Mouse (Mus musculus) intestine, postnatal 0 days (tissue): ENCODE data around the gene Cdc42se2. TPM values are rescaled to one million over a fixed set of nuclear protein-coding genes. Genes with fewer than 3 reads are reported as not detected.

Experiments
- ATAC-seq: fragments of 200-750 bp; cut with Nextera tagmentation; 2 replicates; pipeline ENCODE4 v1.8.0; 2017; ENCODE audit warnings: mild to moderate bottlenecking, moderate TSS enrichment, moderate library complexity
- H3K27ac ChIP-seq: fragments of 300-500 bp; sonication (generic); 2 replicates; pipeline ENCODE4 v1.5.1; 2014; ENCODE audit warnings: mild to moderate bottlenecking, low read depth, low read length, moderate library complexity
- H3K27me3 ChIP-seq: fragments of 300-500 bp; sonication (generic); replicated peaks from 2 replicates; pipeline ENCODE4 v1.6.1; 2014; ENCODE audit warnings: low read length, mixed read lengths; ENCODE audit not compliant: control insufficient read depth, insufficient read depth
- H3K36me3 ChIP-seq: fragments of 300-500 bp; sonication (generic); 2 replicates; pipeline ENCODE4 v1.6.1; 2014; ENCODE audit warnings: mild to moderate bottlenecking, moderate library complexity; ENCODE audit not compliant: control insufficient read depth, insufficient read depth
- H3K4me1 ChIP-seq: fragments of 300-500 bp; sonication (generic); replicated peaks from 2 replicates; pipeline ENCODE4 v1.6.1; 2014; ENCODE audit warnings: antibody characterized with exemption, low read length, mixed read lengths; ENCODE audit not compliant: control insufficient read depth, insufficient read depth
- H3K4me2 ChIP-seq: fragments of 300-500 bp; sonication (generic); replicated peaks from 2 replicates; pipeline ENCODE4 v1.6.1; 2014; ENCODE audit warnings: low read depth, mild to moderate bottlenecking, moderate library complexity
- H3K4me3 ChIP-seq: fragments of 300-500 bp; sonication (generic); 2 replicates; pipeline ENCODE4 v1.5.1; 2014; ENCODE audit warnings: low read depth, low read length
- H3K9ac ChIP-seq: fragments of 300-500 bp; sonication (generic); 2 replicates; pipeline ENCODE4 v1.6.1; 2014; ENCODE audit warnings: mild to moderate bottlenecking, low read depth, low read length
- H3K9me3 ChIP-seq: fragments of 300-500 bp; sonication (generic); 2 replicates; pipeline ENCODE4 v1.6.1; 2016; ENCODE audit warnings: mixed run types; ENCODE audit not compliant: control insufficient read depth
- CTCF ChIP-seq: sonication (generic); IDR thresholded peaks from 2 replicates; pipeline ENCODE4 v1.5.1; 2016; ENCODE audit warnings: low read depth, mild to moderate bottlenecking, control low read depth, antibody characterized with exemption, moderate library complexity
- WGBS: fragments of 180-500 bp; shearing (Covaris S2); extraction: QIAGEN DNeasy Blood & Tissue Kit; methylation state at CpG from one replicate; pipeline ENCODE4 v1.1.7; 2014; 5-methylcytosine and 5-hydroxymethylcytosine counted together
- polyA plus RNA-seq: library from polyadenylated mRNA; unstranded; fragments of >200 nt; fragmentation: Nextera tagmentation; extraction: Ambion mirVana; gene quantifications from 2 replicates; pipeline ENCODE4 v1.2.1, GENCODE M21; 2015

Cdc42se2 gene
- polyA plus RNA-seq, 1 experiment from 2014 or later: 58.8 TPM

DNA sequence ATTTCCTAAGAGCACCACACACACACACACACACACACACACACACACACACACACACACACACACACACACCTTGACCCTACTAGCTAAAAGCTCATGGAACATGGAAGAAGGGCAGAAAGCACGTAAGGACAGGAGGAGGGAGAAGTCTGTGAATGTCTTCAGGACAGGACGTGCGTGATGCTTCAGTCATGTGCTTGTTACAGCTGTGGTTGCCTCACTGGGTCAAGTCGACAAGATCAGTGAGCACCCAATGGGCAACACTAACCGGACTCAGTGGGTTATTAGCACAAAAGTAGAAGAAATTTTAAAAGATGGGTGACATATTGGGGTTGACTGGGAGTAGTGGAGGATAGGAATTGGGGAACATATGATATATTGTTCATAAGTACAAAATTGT is 17.6 kb downstream of the Cdc42se2 start:
- no peak overlapping the region for H3K4me3 ChIP-seq
- no peaks in the 10 kb centered on the region for H3K9me3 ChIP-seq
- TF ChIP-seq CTCF: no peak
- ATAC-seq: no peak
- no peaks in the 10 kb centered on the region for H3K27me3 ChIP-seq
- no peaks in the 10 kb centered on the region for H3K4me1 ChIP-seq
- H3K9ac ChIP-seq: no peak overlapping the region
- no peak overlapping the region for H3K4me2 ChIP-seq
- 82% methylated on average over 5 of the region's 5 CpGs for WGBS
- no peak overlapping the region for H3K27ac ChIP-seq
- no peaks in the 10 kb centered on the region for H3K36me3 ChIP-seq

DNA sequence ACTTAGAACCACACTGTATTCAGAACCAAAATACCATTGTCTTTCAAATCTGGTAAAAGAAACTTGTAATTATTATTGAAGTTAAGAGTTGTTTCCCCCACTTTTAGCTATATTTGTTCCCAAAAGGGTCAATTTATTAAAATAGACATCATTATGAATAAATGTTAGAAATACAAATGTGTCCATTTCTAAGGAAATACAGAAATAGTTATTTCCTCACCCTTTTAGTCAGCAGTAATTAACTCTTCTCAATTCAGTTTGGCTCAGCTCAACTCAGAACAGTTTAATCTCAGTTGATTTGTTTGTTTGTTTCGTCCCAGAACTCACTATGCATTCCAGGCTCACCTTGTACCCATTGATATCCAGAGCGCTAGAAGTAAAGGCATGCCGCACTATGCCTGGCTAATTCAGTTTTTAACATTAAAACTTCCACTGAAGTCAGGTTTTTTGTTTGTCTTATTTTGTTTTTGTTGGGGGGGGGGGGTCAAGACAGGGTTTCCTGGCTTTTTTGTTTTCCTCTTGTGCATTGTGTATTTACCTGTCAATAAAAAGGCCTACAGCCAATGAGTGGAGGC is 19.3 kb downstream of the Cdc42se2 start:
- Histone ChIP-seq H3K4me1 (no peaks in the 10 kb centered on the region; the same call in 1 of the 2 replicates), H3K4me3 (no peak overlapping the region), H3K27me3 (no peaks in the 10 kb centered on the region), H3K4me2 (no peak overlapping the region), H3K9ac (no peak overlapping the region), H3K9me3 (no peaks in the 10 kb centered on the region), H3K27ac (no peak overlapping the region), H3K36me3 (no peaks in the 10 kb centered on the region)
- TF ChIP-seq CTCF: no peak
- 92% methylated on average over 3 of the region's 3 CpGs for WGBS
- no peak for ATAC-seq

DNA sequence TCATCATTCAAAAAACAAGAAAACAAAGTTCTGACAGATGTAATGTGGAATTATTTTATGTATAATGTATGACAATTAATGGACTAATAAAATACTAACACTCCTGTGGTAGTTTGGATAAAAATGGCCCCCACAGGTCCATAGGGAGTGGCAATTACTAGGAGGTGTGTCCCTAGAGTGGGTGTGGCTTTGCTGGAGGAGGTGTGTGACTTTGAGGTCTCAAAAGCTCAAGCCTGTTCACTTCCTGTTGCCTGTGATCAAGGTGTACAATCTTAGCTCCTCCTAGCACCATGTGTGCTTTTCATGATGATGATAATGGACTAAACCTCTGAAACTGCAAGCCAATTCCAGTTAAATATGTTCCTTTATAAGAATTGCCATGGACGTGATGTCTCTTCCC is 22.7 kb downstream of the Cdc42se2 start:
- WGBS: 90% methylated on average over 1 of the region's 1 CpGs
- H3K4me2 ChIP-seq: no peak overlapping the region
- H3K4me1 ChIP-seq: no peaks in the 10 kb centered on the region; the same call in 1 of the 2 replicates
- TF ChIP-seq CTCF: no peak
- no peak overlapping the region for H3K4me3 ChIP-seq
- H3K27me3 ChIP-seq: no peaks in the 10 kb centered on the region
- H3K9ac ChIP-seq: no peak overlapping the region
- ATAC-seq: no peak
- no peak overlapping the region for H3K27ac ChIP-seq
- H3K36me3 ChIP-seq: no peaks in the 10 kb centered on the region
- no peaks in the 10 kb centered on the region for H3K9me3 ChIP-seq

DNA sequence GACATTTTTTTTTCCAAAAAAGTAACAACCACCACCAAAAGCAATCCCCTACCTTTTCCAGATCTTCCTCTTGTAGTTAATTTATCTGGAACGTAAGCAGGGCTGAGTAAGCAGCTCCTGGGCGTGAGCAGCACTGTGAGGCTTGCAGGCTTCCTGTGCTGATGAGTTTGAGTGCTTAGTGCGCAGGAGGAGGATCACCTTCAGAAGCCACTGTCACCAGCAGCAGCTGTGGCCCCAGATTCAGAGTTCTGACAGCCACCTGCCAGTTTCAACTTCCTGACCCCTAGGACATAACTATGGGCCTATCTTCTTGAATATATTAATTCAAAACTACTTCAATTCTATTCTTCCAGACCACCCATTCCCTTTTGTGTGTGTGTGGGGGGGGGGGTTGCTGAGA is 23.4 kb downstream of the Cdc42se2 start:
- Histone ChIP-seq H3K4me2 (no peak overlapping the region), H3K9me3 (no peaks in the 10 kb centered on the region), H3K27ac (no peak overlapping the region), H3K9ac (no peak overlapping the region), H3K4me1 (no peaks in the 10 kb centered on the region; the same call in 1 of the 2 replicates), H3K36me3 (no peaks in the 10 kb centered on the region), H3K27me3 (no peaks in the 10 kb centered on the region), H3K4me3 (no peak overlapping the region)
- no peak for TF ChIP-seq CTCF
- no peak for ATAC-seq
- WGBS: 73% methylated on average over 3 of the region's 3 CpGs

DNA sequence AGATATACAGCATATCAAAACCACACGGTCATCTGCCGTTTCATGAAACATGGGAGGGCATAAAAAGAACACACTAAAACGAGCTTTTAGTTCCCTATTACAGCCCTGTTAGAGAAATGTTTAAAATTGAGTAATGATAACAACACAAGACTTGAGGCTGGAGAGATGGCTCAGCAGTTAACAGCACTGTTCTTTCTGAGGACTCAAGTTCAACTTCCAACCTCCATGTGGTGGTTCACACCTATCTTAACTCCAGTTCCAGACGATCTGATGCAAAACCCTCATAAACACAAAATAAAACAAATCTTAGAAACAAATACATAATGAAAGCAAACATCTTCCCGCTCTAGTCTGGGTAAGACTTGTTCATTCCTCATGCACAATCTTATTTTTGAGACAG is 24.7 kb downstream of the Cdc42se2 start:
- 79% methylated on average over 5 of the region's 5 CpGs for WGBS
- Histone ChIP-seq H3K27ac (no peak overlapping the region), H3K9me3 (no peaks in the 10 kb centered on the region), H3K4me2 (no peak overlapping the region), H3K4me1 (no peaks in the 10 kb centered on the region; the same call in 1 of the 2 replicates), H3K27me3 (no peaks in the 10 kb centered on the region), H3K36me3 (no peaks in the 10 kb centered on the region), H3K4me3 (no peak overlapping the region), H3K9ac (no peak overlapping the region)
- TF ChIP-seq CTCF: no peak
- no peak for ATAC-seq

DNA sequence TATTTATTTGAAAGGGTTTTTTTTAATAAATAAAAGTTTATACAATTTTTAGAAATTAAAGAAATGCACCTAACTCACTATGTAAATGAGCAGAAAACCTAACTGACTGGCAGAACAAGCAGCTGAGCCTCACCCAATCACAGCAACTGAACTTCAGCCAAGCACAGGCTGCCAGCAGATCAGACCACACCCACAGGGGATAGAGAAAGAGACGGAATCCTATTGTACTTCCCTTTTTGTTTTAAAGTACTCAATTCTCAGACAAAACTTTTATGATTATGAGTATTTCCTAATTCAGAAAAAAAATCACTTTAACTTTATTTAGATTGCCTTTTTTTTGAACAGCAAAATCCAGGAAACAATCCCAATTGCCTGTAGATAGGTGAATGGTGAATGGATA is 29.5 kb downstream of the Cdc42se2 start:
- Histone ChIP-seq H3K9ac (no peak overlapping the region), H3K4me2 (peak overlapping the region; percentile 27; the same call in 1 of the 2 replicates), H3K4me3 (no peak overlapping the region), H3K27me3 (no peaks in the 10 kb centered on the region), H3K36me3 (peaks cover 6% of the 10 kb centered on the region), H3K4me1 (no peaks in the 10 kb centered on the region), H3K27ac (no peak overlapping the region), H3K9me3 (no peaks in the 10 kb centered on the region)
- TF ChIP-seq CTCF: no peak
- 14% methylated on average over 1 of the region's 1 CpGs for WGBS
- peak; percentile 69; the same call in 1 of the 2 replicates for ATAC-seq
